Mouse (Mus musculus) kidney, embryonic 14.5 days (tissue): ENCODE data around the gene Ube2k. TPM values are rescaled to one million over a fixed set of nuclear protein-coding genes. Genes with fewer than 3 reads are reported as not detected.

Source experiments
- polyA plus RNA-seq: library from polyadenylated mRNA; unstranded; fragments of >200 nt; fragmentation: Nextera tagmentation; extraction: Ambion mirVana; gene quantifications from 2 replicates; pipeline ENCODE4 v1.2.1, GENCODE M21; 2014

Gene Ube2k
- polyA plus RNA-seq, 1 experiment from 2014 or later = 154 TPM

Other genes starting within 250 kb of the Ube2k start
- 94.5 and 100 TPM in 2 replicates for gene Rfc1, start 201.6 kb upstream of the Ube2k start, polyA plus RNA-seq
- gene Klb, start 188.9 kb upstream of the Ube2k start, polyA plus RNA-seq = not detected in 2 replicates
- gene Rpl9, start 145.8 kb upstream of the Ube2k start, polyA plus RNA-seq = 1,219 and 1,442 TPM in 2 replicates
- gene Lias, start 145.7 kb upstream of the Ube2k start, polyA plus RNA-seq = 66.5 and 68.3 TPM in 2 replicates
- gene Ugdh, start 101.3 kb upstream of the Ube2k start, polyA plus RNA-seq = 56.2 and 68.9 TPM in 2 replicates
- gene Gm43552, start 44.4 kb upstream of the Ube2k start, polyA plus RNA-seq = not detected in 2 replicates
- gene Smim14, start within 50 bp of the Ube2k start, polyA plus RNA-seq = 83.9 and 91.6 TPM in 2 replicates
- gene Pds5a, start 161.0 kb downstream of the Ube2k start, polyA plus RNA-seq = 64.5 and 112 TPM in 2 replicates
- gene N4bp2, start 226.3 kb downstream of the Ube2k start, polyA plus RNA-seq = 34.1 and 57.3 TPM in 2 replicates